Comparison of ENCODE assay signal across 9 mouse cellular contexts in the genomic region with DNA sequence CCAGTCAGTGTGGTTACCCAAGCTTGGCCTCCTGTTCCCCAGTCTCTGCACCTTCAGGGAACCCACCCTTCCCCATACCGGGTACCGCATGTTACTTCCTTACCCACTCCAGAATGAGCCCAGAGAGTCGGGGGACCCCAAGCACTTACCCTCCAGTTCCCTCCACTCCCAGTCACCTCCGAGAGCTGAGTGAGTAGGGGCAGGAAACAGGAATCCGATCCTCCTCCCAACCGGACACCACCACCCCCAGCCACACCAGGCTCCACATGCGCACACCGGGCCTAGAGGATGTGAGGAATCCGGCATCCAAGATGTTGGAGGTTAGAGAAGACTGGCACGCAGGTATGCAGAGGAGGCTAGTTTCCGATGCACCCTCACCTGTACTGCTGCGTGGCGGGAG. TPM values are rescaled to one million over a fixed set of nuclear protein-coding genes. Genes with fewer than 3 reads are reported as not detected.
DNase-seq lines count a peak whose midpoint lies in the region; ATAC-seq lines count a peak whose summit lies in the region.
"Had no signal": no experiment of that assay in that cellular context is flagged by ENCODE, and none has a peak within 500 bp of the region (broad histone marks: within the 10 kb centered on the region; RNA-seq: fewer than 3 reads in every experiment).

No protein-coding gene starts in this region.

- peak; percentile 46 to 50 for DNase-seq in adrenal gland, postnatal 36 days
- no peak for DNase-seq in adrenal gland, adult 18-20 months (ENCODE audit: low spot score in 2 of 2)
- no peak for DNase-seq in intestine, embryonic 14.5 days (ENCODE audit: low spot score)
- no peak for DNase-seq in thymus, postnatal 14 days
- no peak for DNase-seq in layer of hippocampus, adult 9-10 months (ENCODE audit: low spot score)

- H3K4me1 ChIP-seq in forebrain, embryonic 16.5 days (replicated peaks; ENCODE audit: control insufficient read depth, insufficient read depth, low read length): peaks cover 11% of the 10 kb centered on the region; the same call in 1 of the 2 replicates
- H3K4me1 ChIP-seq in intestine, embryonic 14.5 days (replicated peaks; ENCODE audit: control insufficient read depth, insufficient read depth, low read length): peaks cover 4% of the 10 kb centered on the region; the same call in 1 of the 2 replicates
- H3K4me1 ChIP-seq in lung, embryonic 15.5 days: peaks cover 15% of the 10 kb centered on the region; the same call in 1 of the 2 replicates

- no peak for ATAC-seq in forebrain, embryonic 16.5 days
- no peak for ATAC-seq in intestine, embryonic 14.5 days (replicated peaks; ENCODE audit: low FRiP score, low TSS enrichment, low read depth)
- ATAC-seq in lung, embryonic 15.5 days (ENCODE audit: borderline replicate concordance, extremely low read depth, low FRiP score, low TSS enrichment): peak; percentile 40; the same call in 1 of the 2 replicates
- ATAC-seq in cerebellum, adult (ENCODE audit: insufficient number of reproducible peaks, low FRiP score, low TSS enrichment): no peak

- H3K36me3 ChIP-seq in forebrain, embryonic 16.5 days (ENCODE audit: control insufficient read depth, insufficient read depth): no peaks in the 10 kb centered on the region
- no peaks in the 10 kb centered on the region for H3K36me3 ChIP-seq in intestine, embryonic 14.5 days (ENCODE audit: control insufficient read depth, insufficient read depth, low read length)
- H3K36me3 ChIP-seq in lung, embryonic 15.5 days: no peaks in the 10 kb centered on the region

- H3K4me2 ChIP-seq in forebrain, embryonic 16.5 days (ENCODE audit: low read length): no peak overlapping the region
- H3K4me2 ChIP-seq in intestine, embryonic 14.5 days (ENCODE audit: low read length): 0 out of 2 replicates have a peak overlapping the region, but pooled peaks have one; percentile 13
- H3K4me2 ChIP-seq in lung, embryonic 15.5 days: peak overlapping the region; percentile 39

- peaks cover 9% of the 10 kb centered on the region for H3K27me3 ChIP-seq in forebrain, embryonic 16.5 days (replicated peaks; ENCODE audit: control insufficient read depth, insufficient read depth, low read length)
- H3K27me3 ChIP-seq in intestine, embryonic 14.5 days (replicated peaks; ENCODE audit: control insufficient read depth, insufficient read depth, low read length): peaks cover 41% of the 10 kb centered on the region
- H3K27me3 ChIP-seq in lung, embryonic 15.5 days: peaks cover 40% of the 10 kb centered on the region

- H3K4me3 ChIP-seq in forebrain, embryonic 16.5 days (replicated peaks; ENCODE audit: low read length): no peak overlapping the region; the same call in 1 of the 2 replicates
- peak overlapping the region; percentile 8; the same call in 1 of the 2 replicates for H3K4me3 ChIP-seq in intestine, embryonic 14.5 days (ENCODE audit: low read depth, low read length)
- peak overlapping the region; percentile 41 for H3K4me3 ChIP-seq in lung, embryonic 15.5 days

- WGBS in forebrain, embryonic 16.5 days: 36% methylated on average over 13 of the region's 13 CpGs
- 34% methylated on average over 13 of the region's 13 CpGs for WGBS in intestine, embryonic 14.5 days
- WGBS in lung, embryonic 15.5 days: 27% methylated on average over 13 of the region's 13 CpGs

- 0 out of 2 replicates have a peak overlapping the region, but pooled peaks have one; percentile 17 for H3K9ac ChIP-seq in forebrain, embryonic 16.5 days (replicated peaks; ENCODE audit: low read depth, low read length)
- H3K9ac ChIP-seq in intestine, embryonic 14.5 days (ENCODE audit: low read length): no peak overlapping the region
- peak overlapping the region; percentile 22 for H3K9ac ChIP-seq in lung, embryonic 15.5 days

- no peaks in the 10 kb centered on the region for H3K9me3 ChIP-seq in forebrain, embryonic 16.5 days (ENCODE audit: control insufficient read depth, low read length)
- H3K9me3 ChIP-seq in intestine, embryonic 14.5 days (ENCODE audit: control insufficient read depth, low read length): no peaks in the 10 kb centered on the region
- no peaks in the 10 kb centered on the region for H3K9me3 ChIP-seq in lung, embryonic 15.5 days

- H3K27ac ChIP-seq in forebrain, embryonic 16.5 days (ENCODE audit: low read length): no peak overlapping the region
- no peak overlapping the region for H3K27ac ChIP-seq in intestine, embryonic 14.5 days (ENCODE audit: low read depth)
- H3K27ac ChIP-seq in lung, embryonic 15.5 days: peak overlapping the region; percentile 83
- H3K27ac ChIP-seq: macrophage had no signal

RNA-seq across cellular contexts. Expression of gene Arhgef15, which starts 0.6 kb away (rescaled TPM):
- total RNA-seq in adrenal gland, postnatal 36 days (2021): 10 to 100 TPM; 14.8 to 19.9 TPM
- total RNA-seq in adrenal gland, adult 18-20 months (2021): 10 to 100 TPM; 18.5 to 19.5 TPM
- polyA plus RNA-seq in forebrain, embryonic 16.5 days (2015; fragmentation: Nextera tagmentation; extraction: Ambion mirVana): 8.2 and 12.8 TPM in 2 replicates
- polyA plus RNA-seq in intestine, embryonic 14.5 days (2014; fragmentation: Nextera tagmentation; extraction: Ambion mirVana): 9.6 and 9.9 TPM in 2 replicates
- 21.2 and 24.4 TPM in 2 replicates for polyA plus RNA-seq in lung, embryonic 15.5 days (2015; fragmentation: Nextera tagmentation; extraction: Ambion mirVana)
- polyA plus RNA-seq: macrophage had no signal

RNA-seq across cellular contexts. Expression of gene Slc25a35, which starts 11.2 kb away (rescaled TPM):
- 10 to 100 TPM; 28.8 to 36.4 TPM for total RNA-seq in adrenal gland, postnatal 36 days (2021)
- total RNA-seq in adrenal gland, adult 18-20 months (2021): 10 to 100 TPM; 30.6 to 55.5 TPM
- 0.86 and 1.0 TPM in 2 replicates for polyA plus RNA-seq in forebrain, embryonic 16.5 days (2015; fragmentation: Nextera tagmentation; extraction: Ambion mirVana)
- polyA plus RNA-seq in intestine, embryonic 14.5 days (2014; fragmentation: Nextera tagmentation; extraction: Ambion mirVana): 3.0 and 3.2 TPM in 2 replicates
- 2.8 and 3.1 TPM in 2 replicates for polyA plus RNA-seq in lung, embryonic 15.5 days (2015; fragmentation: Nextera tagmentation; extraction: Ambion mirVana)

RNA-seq across cellular contexts. Expression of gene Rangrf, which starts 18.3 kb away (rescaled TPM):
- 10 to 100 TPM; 22.5 to 23.3 TPM for total RNA-seq in adrenal gland, postnatal 36 days (2021)
- total RNA-seq in adrenal gland, adult 18-20 months (2021): 10 to 100 TPM; 13.5 to 16.7 TPM
- polyA plus RNA-seq in forebrain, embryonic 16.5 days (2015; fragmentation: Nextera tagmentation; extraction: Ambion mirVana): 28.9 and 34.5 TPM in 2 replicates
- 67.3 and 72.7 TPM in 2 replicates for polyA plus RNA-seq in intestine, embryonic 14.5 days (2014; fragmentation: Nextera tagmentation; extraction: Ambion mirVana)
- polyA plus RNA-seq in lung, embryonic 15.5 days (2015; fragmentation: Nextera tagmentation; extraction: Ambion mirVana): 46.2 and 46.6 TPM in 2 replicates

RNA-seq across cellular contexts. Expression of gene Odf4, which starts 29.8 kb away (rescaled TPM):
- under 1 TPM in 1 of 2 experiments, not detected in 1; 0.46 TPM for total RNA-seq in adrenal gland, postnatal 36 days (2021)
- under 1 TPM in 1 of 2 experiments, not detected in 1; 0.46 TPM for total RNA-seq in adrenal gland, adult 18-20 months (2021)
- polyA plus RNA-seq in forebrain, embryonic 16.5 days (2015; fragmentation: Nextera tagmentation; extraction: Ambion mirVana): 0.35 TPM in 1 of 2 replicates, not detected in the other
- polyA plus RNA-seq in intestine, embryonic 14.5 days (2014; fragmentation: Nextera tagmentation; extraction: Ambion mirVana): 0.22 TPM in 1 of 2 replicates, not detected in the other
- polyA plus RNA-seq in lung, embryonic 15.5 days (2015; fragmentation: Nextera tagmentation; extraction: Ambion mirVana): not detected in 2 replicates
- polyA plus RNA-seq: macrophage had no signal

RNA-seq across cellular contexts. Expression of gene Pfas, which starts 51.6 kb away (rescaled TPM):
- 10 to 100 TPM; 28.3 to 30.6 TPM for total RNA-seq in adrenal gland, postnatal 36 days (2021)
- total RNA-seq in adrenal gland, adult 18-20 months (2021): 10 to 100 TPM; 26.4 to 30.4 TPM
- polyA plus RNA-seq in forebrain, embryonic 16.5 days (2015; fragmentation: Nextera tagmentation; extraction: Ambion mirVana): 21.7 and 24.7 TPM in 2 replicates
- 32.9 and 38.7 TPM in 2 replicates for polyA plus RNA-seq in intestine, embryonic 14.5 days (2014; fragmentation: Nextera tagmentation; extraction: Ambion mirVana)
- polyA plus RNA-seq in lung, embryonic 15.5 days (2015; fragmentation: Nextera tagmentation; extraction: Ambion mirVana): 31.4 and 33.4 TPM in 2 replicates

Comparison
In these comparisons a context has a peak if more than half of its experiments do, and no peak if none do; other contexts are left out.
1. DNase-seq: peak in adrenal gland, postnatal 36 days (2 of 2); none in adrenal gland, adult 18-20 months (0 of 2), intestine, embryonic 14.5 days (single experiment), thymus, postnatal 14 days (single experiment) and layer of hippocampus, adult 9-10 months (single experiment).